Mouse (Mus musculus): ENCODE results near the gene Trafd1.
A peak's percentile ranks its signal among the peaks of the same experiment; 100 is the strongest.

Trafd1 gene

GRCm38 (mm10) chr5:121385461-121386119, at the start of gene Trafd1:
Trafd1 (minus strand) TSS chr5:121385632.
- peak; percentile 66 for DNase-seq (ENCODE audit: low read depth, low spot score)

GRCm38 (mm10) chr5:121428954-121429353, 43.5 kb upstream of the Trafd1 start:
- DNase-seq (ENCODE audit: low read depth, low spot score): no peak

- DNase-seq (ENCODE audit: low read depth, low spot score): no peak
These were observed 37.9 kb upstream of the Trafd1 start for GRCm38 (mm10) chr5:121423297-121423696.

GRCm38 (mm10) chr5:121422787-121423186, 37.4 kb upstream of the Trafd1 start:
- DNase-seq (ENCODE audit: low read depth, low spot score): no peak

- DNase-seq (ENCODE audit: low read depth, low spot score): no peak
These were observed 35.3 kb upstream of the Trafd1 start for GRCm38 (mm10) chr5:121420721-121421120.

- no peak for DNase-seq (ENCODE audit: low read depth, low spot score)
These were observed 25.5 kb upstream of the Trafd1 start for GRCm38 (mm10) chr5:121410975-121411374.

- no peak for DNase-seq (ENCODE audit: low read depth, low spot score)
These were observed 22.4 kb upstream of the Trafd1 start for GRCm38 (mm10) chr5:121407856-121408255.

- DNase-seq (ENCODE audit: low read depth, low spot score): no peak
These were observed 15.4 kb upstream of the Trafd1 start for GRCm38 (mm10) chr5:121400849-121401248.

GRCm38 (mm10) chr5:121400064-121400463, 14.6 kb upstream of the Trafd1 start:
- DNase-seq (ENCODE audit: low read depth, low spot score): no peak

- DNase-seq (ENCODE audit: low read depth, low spot score): no peak
These were observed 14.1 kb upstream of the Trafd1 start for GRCm38 (mm10) chr5:121399540-121399939.

- DNase-seq (ENCODE audit: low read depth, low spot score): no peak
These were observed 13.6 kb upstream of the Trafd1 start for GRCm38 (mm10) chr5:121398965-121399462.

- no peak for DNase-seq (ENCODE audit: low read depth, low spot score)
These were observed 12.9 kb upstream of the Trafd1 start for GRCm38 (mm10) chr5:121398146-121398964.

GRCm38 (mm10) chr5:121397187-121398145, 12.0 kb upstream of the Trafd1 start, which contains the start of gene Naa25:
Naa25 (plus strand) TSS chr5:121397936.
- peak; percentile 84 for DNase-seq (ENCODE audit: low read depth, low spot score)

- DNase-seq (ENCODE audit: low read depth, low spot score): no peak
These were observed 10.2 kb upstream of the Trafd1 start for GRCm38 (mm10) chr5:121395621-121396020.

GRCm38 (mm10) chr5:121393402-121393801, 8.0 kb upstream of the Trafd1 start:
- no peak for DNase-seq (ENCODE audit: low read depth, low spot score)

- no peak for DNase-seq (ENCODE audit: low read depth, low spot score)
These were observed 7.4 kb upstream of the Trafd1 start for GRCm38 (mm10) chr5:121392667-121393380.

- no peak for DNase-seq (ENCODE audit: low read depth, low spot score)
These were observed 4.3 kb upstream of the Trafd1 start for GRCm38 (mm10) chr5:121389691-121390090.

GRCm38 (mm10) chr5:121389106-121389505, 3.7 kb upstream of the Trafd1 start:
- no peak for DNase-seq (ENCODE audit: low read depth, low spot score)

- no peak for DNase-seq (ENCODE audit: low read depth, low spot score)
These were observed 1.7 kb upstream of the Trafd1 start for GRCm38 (mm10) chr5:121387126-121387525.

- no peak for DNase-seq (ENCODE audit: low read depth, low spot score)
These were observed 883 bp upstream of the Trafd1 start for GRCm38 (mm10) chr5:121386120-121386909.

All from WW6 (cell line).